Mouse (Mus musculus) layer of hippocampus, adult 8-10 months (tissue): ENCODE results near the gene Cytip. TPM values are rescaled to one million over a fixed set of nuclear protein-coding genes. Genes with fewer than 3 reads are reported as not detected.
A peak's percentile ranks its signal among the peaks of the same experiment; 100 is the strongest.

Experiments
- DNase-seq, 2 experiments: peaks; one replicate each; pipeline ENCODE4 v3.0.0; 2022; ENCODE audit warnings: low spot score in 2 of 2
- total RNA-seq, 4 experiments: library from RNA; stranded (reverse); gene quantifications; 2 replicates each; pipeline ENCODE4 v1.2.4; 2022

Cytip gene
- total RNA-seq = 1 to 10 TPM in 2 of 4 experiments, not detected in 2; 1.3 TPM

- DNase-seq = no peak
Measured at GRCm38 (mm10) chr2:58195346-58195745, at the start of gene Cytip. Gene Cytip, minus strand, starts transcription at chr2:58195532.

- peak in 1 of 2 experiments; percentile 5 for DNase-seq
Measured at GRCm38 (mm10) chr2:58240639-58241038, 45.3 kb upstream of the Cytip start.

DNA sequence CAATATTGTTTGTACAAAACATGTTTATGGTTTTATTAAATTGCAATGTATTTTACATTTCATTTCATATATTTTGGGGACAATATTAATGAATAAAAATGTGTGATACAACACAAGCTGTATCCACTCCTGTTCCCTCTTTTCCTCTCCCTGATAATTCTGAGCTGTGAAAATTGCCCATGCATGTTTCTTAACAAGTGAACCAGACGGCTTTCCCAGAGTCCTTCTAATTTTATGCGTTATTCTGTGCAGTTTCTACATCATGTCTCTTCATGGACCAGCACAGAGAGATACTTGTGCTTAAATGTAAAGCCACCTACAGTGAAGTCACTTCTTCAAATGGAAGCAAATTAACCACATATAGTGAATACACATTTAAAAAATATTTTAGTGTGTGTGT, 42.2 kb upstream of the Cytip start:
- DNase-seq = no peak

DNA sequence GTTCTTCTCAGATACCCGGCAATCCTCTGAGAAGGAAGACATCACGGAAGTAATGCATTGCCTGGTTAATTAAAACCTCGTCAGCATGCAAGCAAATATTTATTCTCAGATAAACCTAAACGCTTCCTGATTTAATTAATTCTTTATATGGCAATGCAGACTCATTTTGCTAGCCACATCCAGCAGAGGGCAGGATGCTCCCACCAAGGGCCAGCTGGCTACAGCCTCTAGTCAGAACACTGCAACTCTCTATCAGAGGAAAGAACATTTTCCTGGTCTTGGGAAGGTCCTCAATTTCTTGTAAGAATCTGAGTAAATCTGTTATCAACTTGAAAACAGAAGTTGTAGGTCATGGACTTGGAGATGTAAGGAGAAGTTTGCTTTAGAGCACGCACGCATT, 4.1 kb upstream of the Cytip start:
- peak; percentile 52 to 74 for DNase-seq

DNA sequence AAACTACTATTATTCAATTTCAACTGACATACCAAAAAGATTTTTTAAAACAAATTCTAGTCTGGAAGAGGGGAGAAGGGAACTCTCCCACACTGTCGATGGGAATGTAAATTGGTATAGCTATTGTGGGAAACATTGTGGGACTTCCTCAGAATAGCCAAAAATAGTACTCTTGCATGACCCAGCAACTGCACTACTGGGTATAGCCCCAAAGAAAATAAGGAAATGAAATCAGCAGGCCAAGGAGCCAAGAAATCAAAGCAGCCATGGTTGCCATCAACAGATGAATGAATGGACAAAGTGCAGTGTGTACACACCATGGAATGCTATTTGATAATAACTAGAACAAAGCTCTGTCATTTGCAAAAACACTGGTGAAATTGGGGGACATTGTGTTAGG, 1.5 kb upstream of the Cytip start:
- no peak for DNase-seq

DNA sequence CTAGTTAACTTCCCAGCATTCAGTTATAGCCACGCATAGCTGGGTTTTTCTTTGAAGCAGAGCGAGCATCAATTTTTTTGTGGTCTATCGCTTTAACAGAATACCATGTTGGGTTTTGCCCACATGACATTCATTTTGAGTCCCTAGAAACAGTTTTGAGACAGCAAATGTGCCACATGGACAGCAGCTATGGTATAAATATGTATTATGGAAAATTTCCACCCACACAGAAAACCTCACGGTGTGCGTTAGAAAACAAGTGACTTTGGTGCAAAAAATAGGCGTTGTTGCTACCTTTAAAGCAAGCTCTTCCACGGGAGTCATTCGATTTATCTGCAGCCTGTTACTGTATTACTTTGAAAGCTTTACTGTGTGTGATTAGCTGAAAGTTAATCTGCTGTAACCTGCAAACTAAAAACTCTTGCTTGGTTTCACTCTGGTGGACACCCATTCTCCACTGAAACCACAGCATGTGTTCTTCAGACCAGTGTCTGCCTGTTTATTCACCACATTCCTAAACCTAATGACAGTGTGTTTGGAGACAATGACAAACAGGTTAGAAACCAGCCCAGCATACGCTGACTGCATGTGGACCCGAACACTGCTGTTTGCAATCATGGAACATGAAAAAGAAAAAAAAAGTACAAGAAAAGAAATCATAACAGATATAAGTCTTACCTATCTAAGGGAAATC, 763 bp downstream of the Cytip start:
- DNase-seq = no peak

DNA sequence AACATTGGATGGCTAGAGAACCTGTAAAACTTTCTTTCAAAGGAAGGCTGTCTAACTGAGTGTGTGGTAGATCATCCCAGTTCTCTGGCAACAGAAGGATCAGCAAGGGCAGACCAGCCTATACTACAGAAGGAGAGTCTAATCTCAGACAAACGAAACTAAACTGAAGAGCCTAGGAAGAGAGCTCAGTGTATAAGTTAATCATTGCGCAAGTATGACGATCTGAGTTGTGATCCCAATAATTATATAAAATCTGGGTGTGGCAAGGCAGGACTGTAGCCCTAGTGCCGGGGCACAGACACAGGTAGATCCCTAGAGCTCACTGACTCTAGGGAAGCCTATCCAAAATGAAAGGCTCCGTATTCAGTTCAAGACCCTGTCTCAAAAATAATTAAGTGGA, 3.2 kb downstream of the Cytip start:
- DNase-seq = no peak

GRCm38 (mm10) chr2:58189501-58189900, 5.8 kb downstream of the Cytip start:
- no peak for DNase-seq

- DNase-seq = no peak
Measured at GRCm38 (mm10) chr2:58188903-58189302, 6.4 kb downstream of the Cytip start.

GRCm38 (mm10) chr2:58187310-58188051, 7.9 kb downstream of the Cytip start:
- DNase-seq = no peak

DNA sequence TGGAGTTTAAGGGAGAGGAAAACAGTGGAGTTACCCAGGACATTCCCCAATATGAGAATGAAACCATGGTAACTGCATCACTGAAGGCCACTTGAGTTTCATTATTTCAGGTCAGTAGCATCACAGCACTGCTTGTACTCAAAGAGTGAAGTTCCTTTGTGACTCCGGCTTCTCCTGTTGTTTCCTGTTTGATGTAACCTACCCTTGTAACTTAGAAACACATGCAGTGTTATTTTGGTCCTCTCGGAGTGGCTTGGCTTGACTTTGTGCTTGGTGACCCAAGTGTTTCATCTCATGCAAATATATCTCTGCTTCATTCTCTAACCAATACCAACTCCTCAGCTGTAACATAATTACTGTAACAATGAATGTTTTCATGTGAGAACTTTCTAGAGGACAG, 11.1 kb downstream of the Cytip start:
- DNase-seq = no peak

DNA sequence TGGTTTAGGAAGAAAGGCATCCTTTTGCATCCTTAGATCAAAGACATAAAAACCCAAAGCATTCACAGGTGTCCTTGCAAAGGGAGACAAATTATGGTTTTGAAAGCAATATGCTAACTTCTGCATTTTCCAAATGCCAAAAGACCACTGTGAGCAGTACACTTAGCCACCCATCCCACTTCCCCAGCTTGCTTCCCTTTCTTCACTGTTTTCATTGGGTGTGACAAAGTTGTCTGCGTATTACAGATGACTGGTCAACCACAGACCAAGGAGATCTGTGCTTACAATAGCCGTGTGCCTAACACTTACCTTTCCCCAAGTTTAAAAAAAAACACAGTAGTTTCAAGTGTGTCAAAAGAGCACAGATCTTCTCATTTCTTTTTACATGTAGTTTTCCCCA, 11.7 kb downstream of the Cytip start:
- no peak for DNase-seq

GRCm38 (mm10) chr2:58180776-58181175, 14.6 kb downstream of the Cytip start:
- no peak for DNase-seq

DNA sequence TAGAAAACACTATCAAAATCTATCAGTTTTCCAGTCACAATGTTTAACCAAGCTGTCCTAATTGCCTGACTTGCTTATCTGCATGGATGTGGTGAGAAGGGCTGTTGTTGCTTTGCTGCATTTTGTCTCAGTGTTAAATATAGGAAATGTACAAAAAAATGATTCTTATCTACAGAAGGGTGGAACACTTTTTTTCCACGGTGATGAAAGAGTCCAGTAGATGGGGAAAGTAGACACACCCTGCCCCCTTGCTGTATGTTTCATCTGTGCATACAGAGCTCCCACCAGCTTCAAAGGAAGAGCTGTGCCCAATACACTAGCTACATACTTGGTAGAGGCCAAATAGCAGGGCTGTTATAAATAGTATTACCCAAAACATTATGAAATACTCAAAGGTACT, 16.3 kb downstream of the Cytip start:
- no peak for DNase-seq

- DNase-seq = no peak
Measured at GRCm38 (mm10) chr2:58175392-58176291, 19.7 kb downstream of the Cytip start.

- peak; percentile 37 to 44 for DNase-seq
Measured at GRCm38 (mm10) chr2:58174476-58175286, 20.7 kb downstream of the Cytip start.

DNA sequence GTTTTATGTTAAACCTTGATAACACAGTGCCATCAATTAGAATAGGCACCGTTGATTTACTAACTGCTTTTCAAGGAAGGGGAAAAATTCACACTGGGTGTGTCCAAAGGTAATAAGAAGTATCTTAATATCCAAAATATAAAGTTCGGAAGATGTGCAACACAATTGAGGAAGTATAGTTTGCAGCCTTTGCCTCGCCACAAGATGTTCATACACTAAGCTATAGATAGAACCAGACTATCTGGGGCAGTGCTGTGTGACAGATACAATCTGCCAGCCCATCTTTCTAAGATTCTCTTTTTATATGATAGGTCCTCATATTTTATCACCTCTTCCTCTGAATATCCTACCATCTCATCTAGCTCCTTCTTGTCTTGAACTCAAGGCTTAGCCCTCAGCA, 22.4 kb downstream of the Cytip start:
- DNase-seq = no peak

DNA sequence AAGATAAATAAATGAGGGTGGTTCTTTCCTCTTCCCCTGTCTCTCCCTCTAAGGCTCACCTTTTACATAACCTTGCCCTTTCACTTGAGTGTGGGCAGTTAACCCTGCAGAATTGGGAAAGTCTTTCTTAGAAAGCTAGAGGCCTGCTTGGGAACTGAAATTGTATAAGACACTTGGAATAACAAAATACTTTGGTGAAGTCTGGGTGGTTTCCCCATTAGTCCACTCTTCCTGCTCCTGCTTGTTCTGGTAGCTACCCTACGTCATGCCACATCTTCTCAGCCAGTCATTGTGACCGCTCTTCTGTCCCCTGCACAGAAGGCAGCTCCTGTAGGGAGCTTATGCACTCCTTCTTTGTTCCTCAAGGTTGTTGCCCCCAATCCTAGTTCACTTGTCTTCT, 26.2 kb downstream of the Cytip start:
- DNase-seq = no peak

DNA sequence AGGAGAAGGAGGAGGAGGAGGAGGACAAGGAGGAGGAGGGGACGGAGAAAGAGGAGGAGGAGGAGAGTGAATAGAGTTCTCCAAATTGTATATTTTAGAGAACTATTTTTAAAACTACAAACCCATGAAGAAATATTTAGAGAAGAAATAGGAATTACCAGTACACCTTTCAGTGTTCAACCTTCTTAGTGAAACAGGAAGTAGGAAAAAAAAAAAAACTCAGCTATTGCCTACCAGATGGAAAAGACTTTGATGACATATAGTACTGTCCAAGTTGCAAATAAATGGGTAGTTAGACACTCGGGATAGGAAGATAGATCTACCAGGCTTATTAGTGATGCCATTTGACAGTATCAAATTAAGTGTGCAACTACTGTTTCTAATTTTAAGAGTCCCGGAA, 27.7 kb downstream of the Cytip start:
- DNase-seq = no peak

DNA sequence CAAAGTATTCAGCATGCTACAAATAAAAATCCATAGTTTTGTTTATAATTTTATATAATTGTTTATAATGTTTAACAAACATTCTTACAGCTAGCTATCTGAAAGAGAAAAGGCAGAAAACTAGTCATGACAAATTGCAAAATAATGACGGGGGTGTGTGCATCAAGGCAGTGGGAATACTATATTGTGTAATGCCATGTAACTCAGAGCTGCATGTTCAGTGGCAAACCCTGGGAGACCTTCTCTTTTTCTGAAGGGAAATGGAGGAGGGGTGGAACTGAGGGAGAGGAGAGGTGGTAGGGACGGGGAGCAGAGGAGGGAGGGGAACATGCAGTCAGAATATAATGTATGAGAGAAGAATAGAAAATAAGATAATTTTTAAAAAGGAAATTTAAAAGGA, 28.6 kb downstream of the Cytip start:
- DNase-seq = no peak
